Mouse (Mus musculus) ES-CJ7 (cell line): ENCODE data around the gene Mthfd2.

Experiments
- DNase-seq: peaks from one replicate; pipeline ENCODE4 v3.0.0; 2011; ENCODE audit warnings: low read depth, low spot score

Gene Mthfd2

GRCm38 (mm10) chr6:83268144-83269010, 57.3 kb downstream of the Mthfd2 start:
- DNase-seq = peak; percentile 74

GRCm38 (mm10) chr6:83267616-83268015, 58.1 kb downstream of the Mthfd2 start:
- DNase-seq = no peak

DNA sequence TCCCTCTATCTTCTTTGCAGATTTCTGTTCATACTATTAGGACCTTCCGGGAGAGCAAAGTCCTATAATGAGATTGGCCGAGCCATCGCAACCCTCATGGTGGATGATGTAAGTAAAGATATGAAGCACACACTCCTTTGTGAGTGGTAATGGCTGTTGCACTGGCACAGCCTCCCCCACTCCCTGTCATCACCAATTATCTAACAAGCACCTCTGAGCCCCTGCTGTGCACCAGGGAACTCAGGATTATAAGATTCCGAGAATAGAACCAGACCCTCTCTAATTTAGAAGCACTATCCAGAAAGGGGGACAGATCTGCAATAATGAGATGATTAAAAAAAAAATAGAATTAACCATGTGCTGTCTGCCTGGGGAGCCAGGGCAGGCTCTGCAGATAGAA, 60.1 kb downstream of the Mthfd2 start:
- no peak for DNase-seq

GRCm38 (mm10) chr6:83265253-83265652, 60.5 kb downstream of the Mthfd2 start:
- DNase-seq = peak; percentile 57

GRCm38 (mm10) chr6:83264516-83264915, 61.2 kb downstream of the Mthfd2 start:
- peak; percentile 56 for DNase-seq
